Mouse (Mus musculus): ENCODE data around the gene Ada.

DNA sequence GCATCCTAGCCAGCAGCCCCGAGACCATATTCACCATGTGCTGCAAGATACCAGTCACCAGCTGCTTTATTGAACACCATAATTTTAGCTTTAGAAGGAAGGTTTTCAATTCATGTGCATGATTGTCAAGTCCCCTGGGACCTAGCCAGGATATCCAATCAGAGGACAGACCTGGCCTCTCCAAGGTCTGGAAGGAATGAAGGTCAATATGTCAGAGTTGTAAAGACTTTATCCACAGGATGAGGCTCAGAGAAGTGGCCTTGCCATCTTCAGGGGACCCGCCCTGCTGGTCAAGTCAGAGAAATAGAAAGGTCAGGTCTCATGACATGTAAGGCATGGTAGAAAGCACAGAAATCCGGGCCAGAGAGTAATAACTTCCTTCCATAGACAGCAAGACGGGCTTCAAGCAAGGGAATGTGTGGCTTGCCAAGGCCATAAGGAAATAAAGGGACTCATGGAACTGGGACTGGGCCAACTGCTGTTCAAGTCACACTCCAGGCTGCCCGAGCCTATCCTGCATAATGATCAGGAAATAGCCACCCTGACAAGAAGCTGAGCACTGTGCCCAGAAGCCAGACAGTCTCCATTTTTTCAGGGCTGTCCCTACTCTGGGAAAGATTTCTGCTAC is 23.2 kb downstream of the Ada start:
- no peak for TF ChIP-seq EP300 (IDR thresholded peaks at IDR 0.05; ENCODE audit: low read depth)
- TF ChIP-seq CTCF (IDR thresholded peaks at IDR 0.05; ENCODE audit: low read depth) = no peak
